Mouse (Mus musculus) neural tube, embryonic 14.5 days (tissue): ENCODE results near the gene Efna2. TPM values are rescaled to one million over a fixed set of nuclear protein-coding genes. Genes with fewer than 3 reads are reported as not detected.

Source experiments
- ATAC-seq: fragments of 200-750 bp; cut with Nextera tagmentation; 2 replicates; pipeline ENCODE4 v1.8.0; 2017; ENCODE audit warnings: low read depth, mild to moderate bottlenecking, moderate TSS enrichment, moderate library complexity
- H3K27ac ChIP-seq: fragments of 300-500 bp; sonication (generic); 2 replicates; pipeline ENCODE4 v1.5.1; 2014; ENCODE audit warnings: low read depth, mild to moderate bottlenecking, control low read depth, low read length, moderate library complexity, mixed read lengths
- H3K27me3 ChIP-seq: fragments of 300-500 bp; sonication (generic); 2 replicates; pipeline ENCODE4 v1.6.1; 2014; ENCODE audit warnings: low read length; ENCODE audit not compliant: control insufficient read depth, insufficient read depth
- H3K36me3 ChIP-seq: fragments of 300-500 bp; sonication (generic); 2 replicates; pipeline ENCODE4 v1.6.1; 2014; ENCODE audit warnings: low read length, mixed read lengths; ENCODE audit not compliant: control insufficient read depth, insufficient read depth
- H3K4me1 ChIP-seq: fragments of 300-500 bp; sonication (generic); 2 replicates; pipeline ENCODE4 v1.6.1; 2014; ENCODE audit warnings: low read length; ENCODE audit not compliant: control insufficient read depth, insufficient read depth
- H3K4me2 ChIP-seq: fragments of 300-500 bp; sonication (generic); 2 replicates; pipeline ENCODE4 v1.6.1; 2014; ENCODE audit warnings: mild to moderate bottlenecking, low read depth, low read length, control low read depth
- H3K4me3 ChIP-seq: fragments of 300-500 bp; sonication (generic); 2 replicates; pipeline ENCODE4 v1.5.1; 2014; ENCODE audit warnings: low read depth, low read length, control low read depth, mixed read lengths
- H3K9ac ChIP-seq: fragments of 300-500 bp; sonication (generic); replicated peaks from 2 replicates; pipeline ENCODE4 v1.6.1; 2014; ENCODE audit warnings: low read depth, mild to moderate bottlenecking, control low read depth, low read length, mixed read lengths
- H3K9me3 ChIP-seq: fragments of 300-500 bp; sonication (generic); 2 replicates; pipeline ENCODE4 v1.6.1; 2016; ENCODE audit warnings: low read length; ENCODE audit not compliant: control insufficient read depth
- WGBS: fragments of 180-500 bp; shearing (Covaris S2); extraction: QIAGEN DNeasy Blood & Tissue Kit; methylation state at CpG from one replicate; pipeline ENCODE4 v1.1.7; 2014; 5-methylcytosine and 5-hydroxymethylcytosine counted together
- polyA plus RNA-seq: library from polyadenylated mRNA; unstranded; fragments of >200 nt; fragmentation: Nextera tagmentation; extraction: Ambion mirVana; gene quantifications from 2 replicates; pipeline ENCODE4 v1.2.1, GENCODE M21; 2014

Efna2 gene
- polyA plus RNA-seq, 1 experiment from 2014 or later: 24.0 TPM

DNA sequence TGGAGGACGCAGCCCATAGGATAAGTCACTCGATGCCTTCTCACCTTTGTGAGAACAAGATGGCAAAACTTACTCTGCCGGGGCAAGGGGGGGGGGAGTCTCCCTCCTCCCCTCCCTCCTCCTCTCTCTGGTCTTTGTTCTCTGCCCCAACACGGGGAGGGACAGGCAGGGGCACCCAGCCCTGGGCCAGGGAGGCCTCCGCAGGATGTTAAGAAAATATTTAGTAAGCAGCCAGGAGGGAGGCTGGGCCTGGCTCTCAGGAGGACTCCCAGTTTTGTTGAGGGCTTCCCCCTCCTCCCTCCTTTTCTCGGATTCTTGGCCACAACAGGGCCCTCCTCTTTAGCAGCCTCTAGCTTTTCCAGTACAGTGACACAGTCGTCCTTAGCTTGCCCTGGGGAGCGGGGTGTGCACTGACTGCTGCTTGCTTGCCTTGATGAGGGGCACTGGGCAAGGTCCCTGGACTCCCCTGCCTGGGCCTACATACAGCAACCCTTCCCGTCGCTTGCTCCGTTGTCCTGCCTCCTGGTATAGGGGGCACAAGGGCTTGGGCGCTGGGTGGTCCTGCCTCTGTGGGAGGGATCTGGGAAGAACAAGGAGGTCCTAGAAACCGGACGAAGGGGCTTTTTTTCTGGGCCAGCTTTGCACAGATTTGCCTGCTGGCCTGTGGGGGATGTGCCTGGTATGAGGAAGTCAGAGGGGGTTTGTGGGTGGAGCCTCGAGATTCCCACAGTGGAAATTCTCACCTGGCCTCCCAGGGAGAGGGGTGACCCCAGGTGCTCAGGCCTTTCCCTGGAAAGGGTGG lies 27.0 kb upstream of the Efna2 start:
- ATAC-seq: no peak
- Histone ChIP-seq H3K4me2 (peak overlapping the region; percentile 98), H3K27me3 (no peaks in the 10 kb centered on the region), H3K4me1 (peaks cover 40% of the 10 kb centered on the region), H3K36me3 (peaks cover 57% of the 10 kb centered on the region), H3K27ac (peak overlapping the region; percentile 100), H3K9me3 (no peaks in the 10 kb centered on the region), H3K4me3 (peak overlapping the region; percentile 99), H3K9ac (peak overlapping the region; percentile 100)
- 4% methylated on average over 15 of the region's 15 CpGs for WGBS

GRCm38 (mm10) chr10:80152873-80153260 lies 26.4 kb upstream of the Efna2 start:
- 58% methylated on average over 3 of the region's 3 CpGs for WGBS
- Histone ChIP-seq H3K4me2 (peak overlapping the region; percentile 98), H3K9me3 (no peaks in the 10 kb centered on the region), H3K27ac (peak overlapping the region; percentile 100; the same call in 1 of the 2 replicates), H3K4me1 (peaks cover 39% of the 10 kb centered on the region), H3K4me3 (peak overlapping the region; percentile 99), H3K27me3 (no peaks in the 10 kb centered on the region), H3K36me3 (peaks cover 62% of the 10 kb centered on the region), H3K9ac (peak overlapping the region; percentile 100)
- ATAC-seq: no peak

GRCm38 (mm10) chr10:80153713-80154112 lies 25.6 kb upstream of the Efna2 start:
- Histone ChIP-seq H3K27me3 (no peaks in the 10 kb centered on the region), H3K9me3 (no peaks in the 10 kb centered on the region), H3K36me3 (peaks cover 62% of the 10 kb centered on the region), H3K4me3 (no peak overlapping the region), H3K4me2 (peak overlapping the region; percentile 98; the same call in 1 of the 2 replicates), H3K27ac (0 out of 2 replicates have a peak overlapping the region, but pooled peaks have one; percentile 24), H3K4me1 (peaks cover 39% of the 10 kb centered on the region), H3K9ac (peak overlapping the region; percentile 18; the same call in 1 of the 2 replicates)
- WGBS: 85% methylated on average over 19 of the region's 19 CpGs
- ATAC-seq: no peak

DNA sequence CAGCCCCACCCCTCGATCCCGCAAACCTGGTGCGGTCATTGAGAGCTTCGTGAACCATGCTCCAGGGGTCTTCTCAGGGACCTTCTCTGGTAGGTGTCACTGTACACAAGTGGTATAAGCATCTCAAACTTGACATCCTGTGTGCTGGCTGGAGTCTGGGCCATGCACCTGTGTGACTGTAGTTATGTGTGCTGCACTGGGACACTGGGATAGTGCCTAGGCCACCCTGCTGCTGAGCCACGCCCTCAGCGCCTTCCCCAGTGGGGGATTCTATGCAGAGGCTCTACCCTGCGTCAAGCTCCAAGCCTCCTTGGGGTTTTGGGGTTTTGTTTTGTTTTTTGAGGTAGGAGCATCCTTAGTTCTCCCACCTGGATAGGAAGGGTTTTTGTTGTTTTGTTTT lies 24.9 kb upstream of the Efna2 start:
- H3K9me3 ChIP-seq: no peaks in the 10 kb centered on the region
- peaks cover 44% of the 10 kb centered on the region for H3K4me1 ChIP-seq
- no peak overlapping the region for H3K9ac ChIP-seq
- 93% methylated on average over 7 of the region's 7 CpGs for WGBS
- peaks cover 62% of the 10 kb centered on the region for H3K36me3 ChIP-seq
- H3K4me2 ChIP-seq: no peak overlapping the region
- ATAC-seq: no peak
- no peak overlapping the region for H3K27ac ChIP-seq
- H3K27me3 ChIP-seq: no peaks in the 10 kb centered on the region
- H3K4me3 ChIP-seq: no peak overlapping the region

- Histone ChIP-seq H3K4me1 (peaks cover 44% of the 10 kb centered on the region), H3K9ac (no peak overlapping the region), H3K27me3 (no peaks in the 10 kb centered on the region), H3K4me2 (no peak overlapping the region), H3K27ac (peak overlapping the region; percentile 52; the same call in 1 of the 2 replicates), H3K9me3 (no peaks in the 10 kb centered on the region), H3K4me3 (no peak overlapping the region), H3K36me3 (peaks cover 62% of the 10 kb centered on the region)
- ATAC-seq: no peak
- 44% methylated on average over 1 of the region's 1 CpGs for WGBS
Measured at GRCm38 (mm10) chr10:80155277-80155676, 24.0 kb upstream of the Efna2 start.

DNA sequence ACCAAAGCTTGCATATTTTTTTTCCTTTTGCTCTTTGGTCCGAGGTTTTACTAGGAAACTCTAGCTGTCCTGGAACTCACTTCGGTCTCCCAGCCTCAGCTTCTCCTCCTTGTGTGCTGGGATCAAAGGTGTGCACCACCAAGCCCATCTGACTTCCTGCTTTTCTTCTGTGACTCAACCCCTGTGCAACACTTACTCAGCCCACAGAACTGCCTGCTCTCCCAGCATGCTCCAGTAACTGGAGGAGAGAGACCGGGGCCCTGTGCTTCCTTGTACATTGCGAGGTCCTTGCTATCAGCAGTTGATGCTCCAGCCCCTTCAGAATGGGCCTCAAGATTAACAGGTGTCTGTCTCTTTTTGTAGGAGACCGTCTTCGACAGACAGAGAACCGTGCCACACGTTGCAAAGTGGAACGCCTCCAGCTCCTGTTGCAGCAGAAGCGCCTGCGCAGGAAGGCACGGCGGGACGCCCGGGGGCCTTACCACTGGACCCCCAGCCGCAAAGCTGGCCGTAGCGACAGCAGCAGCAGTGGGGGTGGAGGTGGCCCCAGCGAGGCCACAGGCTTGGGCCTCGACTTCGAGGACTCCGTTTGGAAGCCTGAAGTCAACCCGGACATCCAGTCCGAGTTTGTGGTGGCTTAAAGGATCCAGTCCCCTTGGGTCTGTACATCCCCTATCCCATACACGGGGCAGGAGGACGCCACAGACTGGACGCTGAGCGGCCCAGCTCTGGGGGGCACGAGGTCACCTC lies 23.1 kb upstream of the Efna2 start:
- Histone ChIP-seq H3K9me3 (no peaks in the 10 kb centered on the region), H3K4me3 (peak overlapping the region; percentile 4; the same call in 1 of the 2 replicates), H3K27ac (no peak overlapping the region), H3K9ac (no peak overlapping the region), H3K4me2 (no peak overlapping the region), H3K27me3 (no peaks in the 10 kb centered on the region), H3K36me3 (peaks cover 62% of the 10 kb centered on the region), H3K4me1 (peaks cover 51% of the 10 kb centered on the region)
- ATAC-seq: no peak
- 88% methylated on average over 29 of the region's 29 CpGs for WGBS

- Histone ChIP-seq H3K27me3 (no peaks in the 10 kb centered on the region), H3K9me3 (no peaks in the 10 kb centered on the region), H3K4me2 (no peak overlapping the region), H3K4me3 (peak overlapping the region; percentile 4; the same call in 1 of the 2 replicates), H3K36me3 (peaks cover 59% of the 10 kb centered on the region), H3K4me1 (peaks cover 50% of the 10 kb centered on the region), H3K27ac (no peak overlapping the region), H3K9ac (no peak overlapping the region)
- 60% methylated on average over 7 of the region's 7 CpGs for WGBS
- no peak for ATAC-seq
Measured at GRCm38 (mm10) chr10:80156752-80157053, 22.6 kb upstream of the Efna2 start.

DNA sequence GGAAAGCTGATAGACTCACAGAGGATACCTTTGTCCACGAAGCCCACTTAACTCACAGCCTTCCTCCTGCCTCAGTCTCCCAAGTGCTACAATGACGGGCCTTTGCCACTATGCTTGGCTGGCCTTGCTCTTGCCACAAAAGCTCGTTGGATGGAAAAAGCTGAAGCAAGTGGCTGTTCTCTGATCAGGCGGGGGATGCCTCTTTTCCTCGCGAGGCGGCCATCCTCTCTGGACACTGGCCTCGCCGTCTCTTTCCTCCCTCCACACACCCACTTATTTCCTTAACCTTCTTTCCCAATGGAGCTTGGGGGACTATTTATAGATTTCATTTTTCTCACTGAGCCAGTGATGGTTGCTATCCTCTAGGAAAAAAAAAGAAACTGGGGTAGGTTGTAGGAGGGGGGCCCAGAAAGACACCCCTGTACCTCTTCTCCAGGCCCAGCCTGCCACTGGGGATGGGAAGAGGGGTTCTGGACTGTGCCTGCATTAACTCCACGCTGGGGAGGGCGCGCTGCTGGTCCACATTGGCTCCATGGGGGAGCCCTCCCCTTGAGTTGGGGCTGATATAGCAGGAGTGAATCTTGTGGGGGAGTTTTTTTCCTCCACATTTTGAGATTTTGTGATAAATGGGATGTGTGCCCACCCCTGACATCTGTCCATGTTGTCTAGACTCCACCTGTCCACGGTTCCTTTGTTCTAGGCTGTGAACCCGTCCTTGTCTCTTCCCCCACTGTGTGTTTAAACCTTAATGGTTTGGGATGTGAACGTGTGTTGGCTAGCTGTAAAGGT lies 21.9 kb upstream of the Efna2 start:
- peak overlapping the region; percentile 73 for H3K27ac ChIP-seq
- 54% methylated on average over 15 of the region's 15 CpGs for WGBS
- H3K9me3 ChIP-seq: no peaks in the 10 kb centered on the region
- no peak for ATAC-seq
- peaks cover 44% of the 10 kb centered on the region for H3K4me1 ChIP-seq
- no peak overlapping the region for H3K4me3 ChIP-seq
- H3K27me3 ChIP-seq: no peaks in the 10 kb centered on the region
- no peak overlapping the region for H3K9ac ChIP-seq
- peak overlapping the region; percentile 11; the same call in 1 of the 2 replicates for H3K4me2 ChIP-seq
- peaks cover 53% of the 10 kb centered on the region for H3K36me3 ChIP-seq
